Mouse (Mus musculus) neural tube, embryonic 12.5 days (tissue): ENCODE results near the gene Unk. TPM values are rescaled to one million over a fixed set of nuclear protein-coding genes. Genes with fewer than 3 reads are reported as not detected.

Experiments
- ATAC-seq: fragments of 200-750 bp; cut with Nextera tagmentation; 2 replicates; pipeline ENCODE4 v1.8.0; 2017; ENCODE audit warnings: low read depth, mild to moderate bottlenecking, moderate TSS enrichment, moderate library complexity; ENCODE audit not compliant: low FRiP score
- H3K27ac ChIP-seq: fragments of 300-500 bp; sonication (generic); 2 replicates; pipeline ENCODE4 v1.5.1; 2016
- H3K27me3 ChIP-seq: fragments of 300-500 bp; sonication (generic); replicated peaks from 2 replicates; pipeline ENCODE4 v1.6.1; 2016; ENCODE audit warnings: mild to moderate bottlenecking
- H3K36me3 ChIP-seq: fragments of 300-500 bp; sonication (generic); 2 replicates; pipeline ENCODE4 v1.6.1; 2016; ENCODE audit warnings: mild to moderate bottlenecking
- H3K4me1 ChIP-seq: fragments of 300-500 bp; sonication (generic); 2 replicates; pipeline ENCODE4 v1.6.1; 2016
- H3K4me2 ChIP-seq: fragments of 300-500 bp; sonication (generic); replicated peaks from 2 replicates; pipeline ENCODE4 v1.6.1; 2016; ENCODE audit warnings: mild to moderate bottlenecking
- H3K4me3 ChIP-seq: fragments of 300-500 bp; sonication (generic); 2 replicates; pipeline ENCODE4 v1.5.1; 2016
- H3K9ac ChIP-seq: fragments of 300-500 bp; sonication (generic); 2 replicates; pipeline ENCODE4 v1.6.1; 2016; ENCODE audit warnings: mild to moderate bottlenecking
- H3K9me3 ChIP-seq: fragments of 300-500 bp; sonication (generic); 2 replicates; pipeline ENCODE4 v1.6.1; 2016; ENCODE audit warnings: mild to moderate bottlenecking
- WGBS: fragments of 180-500 bp; shearing (Covaris S2); methylation state at CpG from one replicate; pipeline ENCODE4 v1.1.7; 2016; 5-methylcytosine and 5-hydroxymethylcytosine counted together
- polyA plus RNA-seq: library from polyadenylated mRNA; unstranded; fragments of >200 nt; fragmentation: Nextera tagmentation; extraction: Ambion mirVana; gene quantifications from 2 replicates; pipeline ENCODE4 v1.2.1, GENCODE M21; 2016

The Unk gene
- polyA plus RNA-seq, 1 experiment from 2014 or later = 47.9 TPM

DNA sequence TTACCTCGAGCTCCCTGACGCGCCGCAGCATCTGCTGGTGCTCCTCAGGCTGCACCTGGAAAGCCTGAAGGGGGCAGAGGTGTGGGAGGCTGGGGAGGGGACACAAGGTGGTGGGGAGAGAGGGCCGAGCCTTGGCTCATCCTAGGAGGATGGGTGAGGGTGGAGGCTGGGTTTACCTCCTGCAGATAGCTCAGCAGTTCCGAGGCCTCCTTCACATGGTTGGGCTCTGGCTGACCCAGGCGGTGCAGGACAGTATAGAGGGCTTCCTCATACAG, 46.1 kb downstream of the Unk start:
- H3K4me1 ChIP-seq = peaks cover 20% of the 10 kb centered on the region
- no peak for ATAC-seq

DNA sequence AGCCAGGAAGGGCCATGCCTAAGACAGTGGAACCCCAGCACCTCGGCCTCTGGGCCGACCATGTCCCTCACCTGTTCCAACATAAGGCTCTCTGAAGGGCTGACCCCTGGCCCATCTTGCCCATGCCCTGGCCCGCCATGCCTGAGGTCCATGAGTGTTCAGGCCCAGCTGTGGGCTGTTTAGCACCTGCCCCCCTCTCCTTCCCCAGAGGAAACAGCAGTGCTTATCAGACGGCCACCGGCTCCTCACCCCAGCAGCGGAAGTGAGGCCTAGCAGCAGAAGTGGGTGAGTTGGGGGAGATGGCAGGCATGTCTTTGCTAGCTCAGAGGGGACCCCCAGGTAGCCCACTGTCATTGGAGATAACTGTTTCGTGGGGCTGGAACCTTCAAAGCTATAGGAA, 46.7 kb downstream of the Unk start:
- Histone ChIP-seq H3K9me3 (no peaks in the 10 kb centered on the region), H3K4me3 (no peak overlapping the region), H3K9ac (no peak overlapping the region), H3K4me1 (peaks cover 20% of the 10 kb centered on the region), H3K4me2 (no peak overlapping the region), H3K27me3 (no peaks in the 10 kb centered on the region), H3K36me3 (peaks cover 30% of the 10 kb centered on the region), H3K27ac (no peak overlapping the region)
- ATAC-seq = no peak
- 88% methylated on average over 7 of the region's 7 CpGs for WGBS

More for the DNA sequence above, 46.1 kb downstream of the Unk start:
- Histone ChIP-seq H3K27ac (no peak overlapping the region), H3K4me2 (no peak overlapping the region), H3K9me3 (no peaks in the 10 kb centered on the region), H3K27me3 (no peaks in the 10 kb centered on the region), H3K4me3 (no peak overlapping the region), H3K36me3 (peaks cover 24% of the 10 kb centered on the region), H3K9ac (no peak overlapping the region)
- 64% methylated on average over 7 of the region's 7 CpGs for WGBS

DNA sequence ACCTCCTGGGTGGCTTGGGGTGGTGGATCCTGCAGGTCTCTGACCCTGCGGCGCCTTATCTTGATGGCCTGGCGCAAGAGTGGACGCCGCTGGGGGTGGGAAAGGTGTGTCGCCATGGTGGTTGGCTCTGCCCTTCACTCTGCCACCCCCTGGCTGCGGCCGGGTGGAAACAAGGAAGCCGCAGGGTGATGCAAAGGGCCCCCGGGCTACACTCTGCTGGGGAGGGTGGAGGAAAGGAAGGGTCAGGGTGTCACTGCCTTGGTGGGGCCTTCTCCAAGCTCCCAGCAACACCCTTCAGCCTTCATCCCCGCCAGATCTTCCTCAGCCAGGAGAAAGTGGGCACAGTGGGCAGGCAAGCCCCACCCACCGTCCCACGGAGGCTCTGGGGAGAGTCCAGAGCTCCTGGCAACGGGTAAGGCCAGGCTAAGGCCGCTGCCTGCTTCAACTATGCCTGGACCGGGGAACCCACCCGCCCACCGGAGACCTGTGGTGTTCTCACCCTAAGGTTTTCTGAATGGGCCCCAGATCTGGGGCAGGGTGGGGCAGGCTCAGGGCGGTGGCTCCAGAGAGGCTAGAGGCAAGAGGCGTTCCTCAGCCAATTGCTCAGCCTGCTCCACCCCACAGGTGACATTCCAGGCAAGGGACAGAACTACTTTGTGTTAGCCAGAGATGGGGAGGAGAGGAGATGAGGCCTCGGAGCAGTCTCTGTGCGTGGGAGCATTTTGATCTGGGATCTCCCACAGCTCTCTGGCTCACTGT, 47.5 kb downstream of the Unk start, which contains the start of gene Unc13d:
Unc13d (minus strand) TSS at position 516 of the 759 bp plus-strand sequence.
- Histone ChIP-seq H3K4me3 (peak within 1 kb of the TSS; percentile 26; the same call in 1 of the 2 replicates), H3K9ac (peak within 1 kb of the TSS; percentile 57), H3K4me2 (peak within 1 kb of the TSS; percentile 61), H3K4me1 (peaks cover 20% of the 10 kb centered on the region), H3K27me3 (no peaks in the 10 kb centered on the region), H3K36me3 (peaks cover 38% of the 10 kb centered on the region), H3K9me3 (no peaks in the 10 kb centered on the region), H3K27ac (peak within 1 kb of the TSS; percentile 50; the same call in 1 of the 2 replicates)
- 61% methylated on average over 22 of the region's 22 CpGs for WGBS
- 0 out of 2 replicates have a peak, but pooled peaks have one; percentile 38 for ATAC-seq

DNA sequence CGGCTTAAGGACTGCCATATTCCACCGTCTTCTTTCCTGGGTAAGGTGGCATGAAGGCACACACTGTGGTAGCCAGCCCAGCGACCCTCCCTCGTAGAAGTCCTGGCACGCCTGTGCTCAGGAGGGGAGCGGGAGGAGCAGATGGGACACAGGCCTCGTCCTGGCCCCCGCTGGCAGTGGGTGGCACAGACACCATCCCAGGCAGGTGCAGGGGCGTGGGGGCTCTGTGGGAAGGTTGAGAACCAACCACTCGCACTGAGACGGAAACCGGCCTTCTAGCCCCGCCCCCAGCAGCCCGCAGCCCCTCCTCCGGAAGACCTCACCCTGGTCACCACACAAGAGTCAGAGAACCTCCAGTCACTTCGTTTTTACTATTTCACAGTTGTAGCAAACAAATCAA, 48.1 kb downstream of the Unk start:
- no peak for ATAC-seq
- 6% methylated on average over 16 of the region's 16 CpGs for WGBS
- Histone ChIP-seq H3K27me3 (no peaks in the 10 kb centered on the region), H3K9ac (peak overlapping the region; percentile 57; the same call in 1 of the 2 replicates), H3K27ac (peak overlapping the region; percentile 50; the same call in 1 of the 2 replicates), H3K4me2 (peak overlapping the region; percentile 61), H3K4me1 (peaks cover 20% of the 10 kb centered on the region), H3K4me3 (peak overlapping the region; percentile 26; the same call in 1 of the 2 replicates), H3K36me3 (peaks cover 43% of the 10 kb centered on the region), H3K9me3 (no peaks in the 10 kb centered on the region)

DNA sequence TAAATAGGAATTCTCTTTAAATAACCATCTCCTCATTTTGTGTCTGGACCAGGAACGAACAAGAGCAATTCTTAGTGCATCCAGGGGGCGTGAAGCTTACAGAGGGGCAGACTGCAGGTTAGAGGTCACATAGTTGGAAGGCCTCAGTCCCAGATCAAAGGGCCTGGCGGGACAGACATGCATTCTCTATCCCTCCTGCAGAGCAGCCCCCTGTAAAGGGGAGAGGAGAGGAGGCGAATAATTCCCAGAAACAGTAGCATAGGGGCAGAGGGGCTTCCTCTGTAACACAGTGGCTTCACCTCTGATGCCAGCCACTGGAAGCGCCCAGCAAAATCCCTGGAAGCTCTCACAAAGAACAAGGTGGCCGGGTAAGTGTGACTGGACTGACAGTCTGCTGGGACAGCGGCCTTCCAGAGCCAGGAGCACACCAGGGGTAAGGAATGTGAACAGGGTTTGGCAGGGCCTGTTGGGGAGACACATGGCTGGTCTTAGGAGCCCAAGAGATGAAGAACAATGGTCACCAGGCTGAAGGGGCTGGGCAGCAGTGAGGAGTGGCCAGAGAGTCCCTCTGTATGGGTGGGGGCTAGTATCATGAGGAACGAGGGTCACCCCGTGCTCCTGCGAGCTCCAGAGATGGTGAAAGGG, 48.7 kb downstream of the Unk start:
- Histone ChIP-seq H3K9me3 (no peaks in the 10 kb centered on the region), H3K27ac (no peak overlapping the region), H3K4me1 (peaks cover 20% of the 10 kb centered on the region), H3K4me3 (no peak overlapping the region), H3K4me2 (peak overlapping the region; percentile 61; the same call in 1 of the 2 replicates), H3K36me3 (peaks cover 48% of the 10 kb centered on the region), H3K9ac (peak overlapping the region; percentile 18; the same call in 1 of the 2 replicates), H3K27me3 (no peaks in the 10 kb centered on the region)
- WGBS = 18% methylated on average over 10 of the region's 10 CpGs
- no peak for ATAC-seq

DNA sequence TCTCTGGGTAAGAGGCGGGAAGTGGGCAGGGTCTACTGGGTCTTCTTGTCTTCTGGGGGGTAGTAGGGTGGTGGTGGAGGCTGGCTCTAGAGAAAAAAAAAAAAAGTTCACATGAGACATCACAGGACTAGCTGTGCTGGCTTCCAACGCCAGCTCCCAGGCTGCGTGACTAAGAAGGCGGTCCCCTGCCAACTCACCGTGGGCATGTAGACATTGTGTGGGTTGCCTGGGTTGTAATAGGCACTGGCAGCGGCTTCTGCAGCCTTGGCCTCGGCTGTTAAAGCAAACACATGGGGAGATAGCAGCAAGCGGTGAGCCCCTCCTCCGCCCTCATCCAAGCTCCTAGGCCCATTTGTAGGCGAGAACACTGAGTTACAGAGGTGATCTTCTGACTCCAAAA, 49.4 kb downstream of the Unk start:
- 75% methylated on average over 10 of the region's 10 CpGs for WGBS

DNA sequence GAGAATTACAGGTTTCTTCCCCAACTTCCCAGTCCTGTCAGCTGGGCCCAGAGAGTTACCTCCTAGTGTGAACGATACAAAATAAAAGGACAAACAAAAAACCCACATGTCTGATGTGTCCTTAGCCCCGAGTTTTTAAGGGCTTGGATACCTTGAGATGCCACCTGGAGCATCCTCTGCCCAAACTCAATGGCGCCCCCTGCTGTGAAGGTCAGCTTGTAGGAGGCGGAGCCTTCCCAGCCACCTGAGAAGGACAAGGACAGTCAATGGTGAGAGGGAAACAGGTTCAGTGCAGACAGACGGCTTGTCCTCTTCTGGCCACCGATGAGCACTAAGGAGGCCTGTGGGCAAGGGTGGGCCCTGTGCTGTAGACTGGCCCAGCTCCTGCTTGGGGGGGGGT, 51.0 kb downstream of the Unk start:
- ATAC-seq = no peak
- Histone ChIP-seq H3K36me3 (peaks cover 52% of the 10 kb centered on the region), H3K27me3 (no peaks in the 10 kb centered on the region), H3K4me2 (no peak overlapping the region), H3K9me3 (no peaks in the 10 kb centered on the region), H3K4me1 (peaks cover 29% of the 10 kb centered on the region), H3K27ac (no peak overlapping the region), H3K9ac (no peak overlapping the region), H3K4me3 (no peak overlapping the region)
- 72% methylated on average over 6 of the region's 6 CpGs for WGBS

More for the DNA sequence above, 49.4 kb downstream of the Unk start:
- Histone ChIP-seq H3K4me2 (no peak overlapping the region), H3K4me3 (no peak overlapping the region), H3K27me3 (no peaks in the 10 kb centered on the region), H3K27ac (no peak overlapping the region), H3K36me3 (peaks cover 52% of the 10 kb centered on the region), H3K9me3 (no peaks in the 10 kb centered on the region), H3K4me1 (peaks cover 20% of the 10 kb centered on the region), H3K9ac (no peak overlapping the region)
- no peak for ATAC-seq

DNA sequence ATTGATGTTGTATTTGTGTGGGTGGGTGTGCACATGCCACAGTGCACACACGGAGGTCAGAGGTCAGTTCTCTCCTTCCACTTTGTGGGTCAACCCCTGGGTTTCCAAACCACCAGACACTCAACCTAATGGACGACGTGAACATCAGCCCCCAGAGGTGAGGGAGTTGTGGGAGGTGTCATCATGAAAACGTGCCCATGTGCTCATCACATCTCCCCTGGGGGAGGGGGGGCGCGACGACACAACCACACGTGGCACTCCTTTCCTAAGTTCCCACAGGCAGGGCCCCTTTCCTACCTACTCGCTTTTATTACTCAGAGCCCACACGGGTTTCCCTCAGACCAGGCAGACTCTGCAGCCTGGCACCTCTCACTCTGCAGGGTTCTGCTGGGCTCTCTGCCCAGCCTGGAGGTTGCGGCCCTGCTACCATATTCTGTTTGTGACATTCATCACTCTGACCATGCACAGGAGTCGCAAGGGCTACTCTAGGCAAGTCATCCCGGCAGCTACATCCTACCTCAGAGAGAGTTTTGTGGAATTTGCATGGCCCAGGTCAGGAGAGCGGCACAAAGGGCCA, 53.1 kb downstream of the Unk start:
- peaks cover 28% of the 10 kb centered on the region for H3K4me1 ChIP-seq
- 91% methylated on average over 14 of the region's 14 CpGs for WGBS
- no peaks in the 10 kb centered on the region for H3K9me3 ChIP-seq
- H3K27me3 ChIP-seq = no peaks in the 10 kb centered on the region
- peaks cover 52% of the 10 kb centered on the region for H3K36me3 ChIP-seq
- H3K27ac ChIP-seq = no peak overlapping the region
- no peak overlapping the region for H3K4me2 ChIP-seq
- H3K9ac ChIP-seq = no peak overlapping the region
- no peak for ATAC-seq
- H3K4me3 ChIP-seq = no peak overlapping the region

DNA sequence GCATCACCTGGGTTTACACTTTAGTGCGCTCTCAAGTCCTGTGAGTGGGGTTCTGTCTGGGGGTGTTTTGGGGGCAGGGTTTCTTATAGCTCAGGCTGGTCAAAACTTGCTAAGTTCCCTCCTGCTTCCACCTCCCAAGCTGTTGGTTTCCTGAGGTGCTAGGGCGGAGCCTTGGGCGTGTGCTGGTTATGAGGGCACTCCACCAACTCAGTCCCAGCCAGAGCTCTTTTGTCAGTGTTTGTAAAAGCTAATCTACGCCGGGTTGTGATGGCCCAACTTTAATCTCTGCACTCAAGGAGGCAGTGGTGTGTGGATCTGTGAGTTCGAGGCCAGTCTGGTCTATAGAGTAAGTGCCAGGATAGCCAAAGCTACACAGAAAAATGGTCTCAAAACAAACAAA, 54.0 kb downstream of the Unk start:
- H3K27ac ChIP-seq = no peak overlapping the region
- H3K36me3 ChIP-seq = peaks cover 48% of the 10 kb centered on the region

DNA sequence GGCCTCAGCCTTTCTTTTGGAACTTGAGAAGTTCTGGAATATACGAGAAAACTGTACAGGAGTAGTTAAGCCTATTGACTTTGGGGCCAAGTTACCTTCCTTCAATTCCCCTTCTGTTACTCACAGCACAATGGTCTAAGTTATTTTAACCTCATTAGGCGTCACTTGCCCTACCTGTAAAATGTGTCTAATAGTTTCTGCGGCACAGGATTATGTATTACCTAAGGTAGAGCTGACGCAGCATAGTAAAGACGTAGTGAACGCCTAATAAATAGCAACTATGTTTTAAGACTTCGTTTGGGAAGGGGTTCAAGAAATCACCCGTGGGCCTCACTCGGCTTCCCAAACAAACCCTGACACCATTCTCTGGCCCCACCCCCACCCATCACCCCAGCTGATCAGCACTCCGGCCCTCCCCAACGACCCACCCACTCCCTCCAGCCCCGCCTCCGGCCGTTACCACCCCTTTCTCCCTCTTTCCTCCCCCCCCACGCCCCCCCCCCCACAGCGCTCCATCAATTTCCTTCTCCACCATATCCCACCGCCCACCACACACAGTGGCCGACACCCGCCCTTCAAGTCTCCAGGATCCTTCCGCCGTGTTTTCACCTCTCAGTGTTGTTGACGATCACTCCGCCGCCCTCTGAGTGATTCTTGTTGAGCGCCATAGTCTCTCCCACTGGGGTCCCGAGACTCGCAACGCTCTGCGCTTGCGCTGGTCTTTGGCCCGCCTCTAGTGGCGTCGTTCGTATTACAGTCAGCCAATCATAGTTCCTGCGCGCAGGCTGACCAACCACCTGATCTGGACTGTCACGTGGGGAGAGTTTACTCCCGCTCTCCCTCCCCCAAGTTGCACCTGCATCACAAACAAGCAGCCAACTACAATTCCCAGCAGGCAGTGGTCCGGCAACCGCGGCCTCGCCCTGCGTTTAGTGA, 56.4 kb downstream of the Unk start, which contains the start of gene Wbp2:
Wbp2 (minus strand) TSS at position 738 of the 936 bp plus-strand sequence.
- WGBS = 6% methylated on average over 42 of the region's 43 CpGs
- H3K4me3 ChIP-seq = peak within 1 kb of the TSS; percentile 42
- peak; percentile 97 for ATAC-seq
- H3K4me1 ChIP-seq = peaks cover 18% of the 10 kb centered on the region
- peak within 1 kb of the TSS; percentile 63 for H3K4me2 ChIP-seq
- H3K27ac ChIP-seq = peak within 1 kb of the TSS; percentile 39; the same call in 1 of the 2 replicates
- no peaks in the 10 kb centered on the region for H3K27me3 ChIP-seq
- no peaks in the 10 kb centered on the region for H3K9me3 ChIP-seq
- peak within 1 kb of the TSS; percentile 51 for H3K9ac ChIP-seq
- peaks cover 25% of the 10 kb centered on the region for H3K36me3 ChIP-seq

More for the DNA sequence above, 54.0 kb downstream of the Unk start:
- Histone ChIP-seq H3K4me2 (no peak overlapping the region), H3K4me3 (no peak overlapping the region), H3K9me3 (no peaks in the 10 kb centered on the region), H3K27me3 (no peaks in the 10 kb centered on the region), H3K4me1 (peaks cover 20% of the 10 kb centered on the region), H3K9ac (no peak overlapping the region)
- WGBS = 93% methylated on average over 6 of the region's 6 CpGs
- no peak for ATAC-seq

DNA sequence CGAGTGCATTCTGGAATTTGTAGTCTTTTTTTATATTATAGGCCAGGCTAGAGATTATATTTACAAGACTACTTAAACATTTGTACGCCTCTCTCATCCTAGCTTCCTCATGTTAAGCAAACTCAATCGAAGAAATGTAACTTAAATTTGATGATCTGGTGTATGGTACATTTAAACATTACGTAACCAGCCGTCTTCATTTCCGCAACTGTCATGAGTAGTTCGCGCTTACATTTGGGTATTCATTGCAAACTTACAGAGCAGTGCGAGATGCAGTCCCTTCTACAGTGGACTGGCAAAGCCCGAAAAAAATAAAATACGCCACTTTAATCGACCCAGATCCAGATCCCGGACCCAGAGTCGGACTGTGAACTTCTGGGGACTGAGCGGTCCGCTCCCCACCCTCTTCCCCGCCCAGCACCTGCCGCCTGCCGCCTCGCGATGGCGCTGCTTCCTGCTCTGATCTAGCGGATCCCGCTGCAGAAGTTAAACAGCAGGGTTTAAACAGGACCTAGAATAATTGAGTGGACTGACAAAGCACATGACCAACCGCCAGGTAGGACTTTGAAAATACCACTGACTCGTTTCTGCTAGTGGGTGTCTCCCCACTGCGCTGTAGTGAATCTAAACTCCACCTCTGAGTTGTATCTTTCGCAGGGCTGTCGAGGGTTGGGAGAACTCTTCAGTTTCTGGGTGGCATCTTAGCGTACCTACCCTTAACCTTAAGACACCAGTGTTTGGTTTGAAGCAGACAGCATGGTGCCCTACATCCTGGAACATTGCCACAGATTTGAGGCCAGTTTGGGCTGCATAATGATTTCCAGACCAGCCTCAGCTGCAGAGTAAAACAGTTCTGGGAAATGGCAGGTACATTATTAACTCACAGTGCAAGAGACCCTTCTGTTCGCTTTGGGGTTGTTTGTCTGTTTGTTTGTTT, 57.3 kb downstream of the Unk start:
- Histone ChIP-seq H3K4me1 (peaks cover 18% of the 10 kb centered on the region), H3K4me2 (peak overlapping the region; percentile 63), H3K9me3 (no peaks in the 10 kb centered on the region), H3K9ac (peak overlapping the region; percentile 51), H3K36me3 (peaks cover 15% of the 10 kb centered on the region), H3K4me3 (peak overlapping the region; percentile 42), H3K27ac (no peak overlapping the region), H3K27me3 (no peaks in the 10 kb centered on the region)
- peak; percentile 84 for ATAC-seq
- 5% methylated on average over 31 of the region's 31 CpGs for WGBS
